Mouse (Mus musculus) embryo, embryonic 10.5 days (tissue): ENCODE results near the gene Hoxa4.

Experiments
- DNase-seq: peaks from one replicate; pipeline ENCODE4 v3.0.0-alpha.2; 2015; ENCODE audit warnings: low spot score

Gene Hoxa4

GRCm38 (mm10) chr6:52165441-52166370 lies 25.8 kb downstream of the Hoxa4 start:
- DNase-seq: peak; percentile 68

- DNase-seq: peak; percentile 85
Measured at GRCm38 (mm10) chr6:52164626-52165440, 26.7 kb downstream of the Hoxa4 start, which contains the start of gene Hoxa2. Gene Hoxa2 (minus strand): TSS chr6:52164831.

GRCm38 (mm10) chr6:52164051-52164625 lies 27.4 kb downstream of the Hoxa4 start:
- peak; percentile 82 for DNase-seq

- DNase-seq: peak; percentile 81
Measured at GRCm38 (mm10) chr6:52163366-52164031, 28.1 kb downstream of the Hoxa4 start.

GRCm38 (mm10) chr6:52162611-52163365 lies 28.8 kb downstream of the Hoxa4 start:
- DNase-seq: peak; percentile 67

- DNase-seq: no peak
Measured at GRCm38 (mm10) chr6:52162093-52162380, 29.5 kb downstream of the Hoxa4 start.

- peak; percentile 65 for DNase-seq
Measured at GRCm38 (mm10) chr6:52161336-52162092, 30.0 kb downstream of the Hoxa4 start.

- peak; percentile 83 for DNase-seq
Measured at GRCm38 (mm10) chr6:52160511-52161335, 30.8 kb downstream of the Hoxa4 start.

GRCm38 (mm10) chr6:52159979-52160378 lies 31.6 kb downstream of the Hoxa4 start:
- DNase-seq: peak; percentile 52

GRCm38 (mm10) chr6:52159164-52159761 lies 32.3 kb downstream of the Hoxa4 start:
- peak; percentile 57 for DNase-seq

- peak; percentile 93 for DNase-seq
Measured at GRCm38 (mm10) chr6:52158276-52159051, 33.1 kb downstream of the Hoxa4 start, which contains the start of gene Hoxa1. Gene Hoxa1 (minus strand): TSS chr6:52158317.

GRCm38 (mm10) chr6:52157466-52158275 lies 33.9 kb downstream of the Hoxa4 start:
- peak; percentile 27 for DNase-seq

GRCm38 (mm10) chr6:52156551-52157200 lies 34.9 kb downstream of the Hoxa4 start:
- DNase-seq: peak; percentile 31

GRCm38 (mm10) chr6:52155471-52155870 lies 36.1 kb downstream of the Hoxa4 start:
- no peak for DNase-seq

GRCm38 (mm10) chr6:52154044-52154443 lies 37.5 kb downstream of the Hoxa4 start:
- no peak for DNase-seq

GRCm38 (mm10) chr6:52153270-52153669 lies 38.3 kb downstream of the Hoxa4 start:
- DNase-seq: peak; percentile 77
